ENCODE assay signal across 19 mouse cellular contexts in genomic region chr6:15370827-15371226, GRCm38 (mm10).
DNase-seq lines count a peak whose midpoint lies in the region; ATAC-seq lines count a peak whose summit lies in the region.
"Had no signal": no experiment of that assay in that cellular context is flagged by ENCODE, and none has a peak within 500 bp of the region (broad histone marks: within the 10 kb centered on the region; RNA-seq: fewer than 3 reads in every experiment).

No protein-coding gene starts in this region.

- ATAC-seq in hindbrain, embryonic 13.5 days (ENCODE audit: low FRiP score), result no peak
- no peak for ATAC-seq in hindbrain, embryonic 14.5 days (ENCODE audit: low FRiP score)
- peak; percentile 32; the same call in 1 of the 2 replicates for ATAC-seq in midbrain, embryonic 12.5 days (ENCODE audit: low FRiP score, low read depth)
- ATAC-seq in midbrain, embryonic 16.5 days, result 0 out of 2 replicates have a peak, but pooled peaks have one; percentile 53
- ATAC-seq: forebrain, embryonic 15.5 days; inflammation-experienced regulatory T-cells, adult 6 months had no signal

- H3K9me3 ChIP-seq in hindbrain, embryonic 13.5 days, result no peaks in the 10 kb centered on the region
- H3K9me3 ChIP-seq in hindbrain, embryonic 14.5 days (ENCODE audit: control insufficient read depth, low read length), result no peaks in the 10 kb centered on the region
- H3K9me3 ChIP-seq in embryonic facial prominence, embryonic 10.5 days, result no peaks in the 10 kb centered on the region
- no peaks in the 10 kb centered on the region for H3K9me3 ChIP-seq in midbrain, embryonic 12.5 days
- H3K9me3 ChIP-seq in midbrain, embryonic 16.5 days (replicated peaks; ENCODE audit: control insufficient read depth, low read length, poor library complexity, severe bottlenecking), result no peaks in the 10 kb centered on the region
- H3K9me3 ChIP-seq: embryonic facial prominence, embryonic 13.5 days; forebrain, embryonic 15.5 days; heart, embryonic 13.5 days; hindbrain, embryonic 15.5 days had no signal

- H3K4me3 ChIP-seq in hindbrain, embryonic 13.5 days, result no peak overlapping the region
- no peak overlapping the region for H3K4me3 ChIP-seq in hindbrain, embryonic 14.5 days (replicated peaks; ENCODE audit: low read length)
- H3K4me3 ChIP-seq in embryonic facial prominence, embryonic 10.5 days, result no peak overlapping the region
- H3K4me3 ChIP-seq in midbrain, embryonic 12.5 days, result no peak overlapping the region
- H3K4me3 ChIP-seq in midbrain, embryonic 16.5 days (ENCODE audit: low read depth, low read length), result no peak overlapping the region
- H3K4me3 ChIP-seq: embryonic facial prominence, embryonic 13.5 days; forebrain, embryonic 15.5 days; heart, embryonic 13.5 days; hindbrain, embryonic 15.5 days had no signal

- no peak for DNase-seq in hindbrain, embryonic 14.5 days (ENCODE audit: low spot score)
- no peak for DNase-seq in embryonic facial prominence, embryonic 10.5 days (ENCODE audit: low spot score)
- no peak for DNase-seq in heart, adult 11 months
- no peak for DNase-seq in ovary, adult 18-20 months (ENCODE audit: low spot score)
- DNase-seq in heart, adult 18-20 months, result no peak
- DNase-seq: adrenal gland, adult 8-10 months; cerebellum, adult 11 months; cerebellum, adult 8-10 months; cerebellum, postnatal 25 days; gastrocnemius, postnatal 10 days; heart, postnatal 4 days had no signal

- WGBS in hindbrain, embryonic 13.5 days, result 69% methylated on average over 4 of the region's 4 CpGs
- WGBS in hindbrain, embryonic 14.5 days, result 65% methylated on average over 4 of the region's 4 CpGs
- WGBS in embryonic facial prominence, embryonic 10.5 days, result 81% methylated on average over 4 of the region's 4 CpGs
- WGBS in midbrain, embryonic 12.5 days, result 70% methylated on average over 4 of the region's 4 CpGs
- 62% methylated on average over 4 of the region's 4 CpGs for WGBS in midbrain, embryonic 16.5 days

- no peaks in the 10 kb centered on the region for H3K36me3 ChIP-seq in hindbrain, embryonic 13.5 days
- H3K36me3 ChIP-seq in hindbrain, embryonic 14.5 days (replicated peaks; ENCODE audit: control insufficient read depth, insufficient read depth), result no peaks in the 10 kb centered on the region
- no peaks in the 10 kb centered on the region for H3K36me3 ChIP-seq in embryonic facial prominence, embryonic 10.5 days (replicated peaks)
- no peaks in the 10 kb centered on the region for H3K36me3 ChIP-seq in midbrain, embryonic 12.5 days
- H3K36me3 ChIP-seq in midbrain, embryonic 16.5 days (ENCODE audit: control insufficient read depth, insufficient read depth, low read length), result no peaks in the 10 kb centered on the region
- H3K36me3 ChIP-seq: embryonic facial prominence, embryonic 13.5 days; forebrain, embryonic 15.5 days; heart, embryonic 13.5 days; hindbrain, embryonic 15.5 days had no signal

- H3K27me3 ChIP-seq in hindbrain, embryonic 13.5 days, result no peaks in the 10 kb centered on the region
- no peaks in the 10 kb centered on the region for H3K27me3 ChIP-seq in hindbrain, embryonic 14.5 days (ENCODE audit: control insufficient read depth, insufficient read depth, low read length)
- H3K27me3 ChIP-seq in embryonic facial prominence, embryonic 10.5 days (replicated peaks; ENCODE audit: low read depth, poor library complexity, severe bottlenecking), result no peaks in the 10 kb centered on the region
- H3K27me3 ChIP-seq in midbrain, embryonic 12.5 days, result no peaks in the 10 kb centered on the region
- no peaks in the 10 kb centered on the region for H3K27me3 ChIP-seq in midbrain, embryonic 16.5 days (ENCODE audit: control insufficient read depth, insufficient read depth, low read depth, low read length)
- H3K27me3 ChIP-seq: embryonic facial prominence, embryonic 13.5 days; forebrain, embryonic 15.5 days; heart, embryonic 13.5 days had no signal

- peaks cover 18% of the 10 kb centered on the region for H3K4me1 ChIP-seq in hindbrain, embryonic 13.5 days (replicated peaks)
- 0 out of 2 replicates have a peak, but pooled peaks cover 11% of the 10 kb centered on the region for H3K4me1 ChIP-seq in hindbrain, embryonic 14.5 days (replicated peaks; ENCODE audit: control insufficient read depth, insufficient read depth, low read length)
- H3K4me1 ChIP-seq in embryonic facial prominence, embryonic 10.5 days, result peaks cover 24% of the 10 kb centered on the region
- peaks cover 24% of the 10 kb centered on the region for H3K4me1 ChIP-seq in midbrain, embryonic 12.5 days
- H3K4me1 ChIP-seq in midbrain, embryonic 16.5 days (ENCODE audit: control insufficient read depth, insufficient read depth, low read length), result peaks cover 11% of the 10 kb centered on the region; the same call in 1 of the 2 replicates
- H3K4me1 ChIP-seq: embryonic facial prominence, embryonic 13.5 days; heart, embryonic 13.5 days had no signal

- H3K9ac ChIP-seq in hindbrain, embryonic 13.5 days, result no peak overlapping the region
- no peak overlapping the region for H3K9ac ChIP-seq in hindbrain, embryonic 14.5 days
- H3K9ac ChIP-seq in midbrain, embryonic 12.5 days (replicated peaks), result no peak overlapping the region
- no peak overlapping the region for H3K9ac ChIP-seq in midbrain, embryonic 16.5 days (ENCODE audit: low read depth, low read length)
- H3K9ac ChIP-seq: embryonic facial prominence, embryonic 13.5 days; forebrain, embryonic 15.5 days; heart, embryonic 13.5 days; hindbrain, embryonic 15.5 days had no signal

- peak overlapping the region; percentile 48; the same call in 1 of the 2 replicates for H3K27ac ChIP-seq in hindbrain, embryonic 13.5 days
- no peak overlapping the region for H3K27ac ChIP-seq in hindbrain, embryonic 14.5 days
- H3K27ac ChIP-seq in embryonic facial prominence, embryonic 10.5 days (replicated peaks), result peak overlapping the region; percentile 36; the same call in 1 of the 2 replicates
- H3K27ac ChIP-seq in midbrain, embryonic 12.5 days (replicated peaks), result peak overlapping the region; percentile 66
- H3K27ac ChIP-seq in midbrain, embryonic 16.5 days (ENCODE audit: low read length), result 0 out of 2 replicates have a peak overlapping the region, but pooled peaks have one; percentile 12
- H3K27ac ChIP-seq: embryonic facial prominence, embryonic 13.5 days; heart, embryonic 13.5 days; hindbrain, embryonic 15.5 days had no signal

- no peak overlapping the region for H3K4me2 ChIP-seq in hindbrain, embryonic 13.5 days
- no peak overlapping the region for H3K4me2 ChIP-seq in hindbrain, embryonic 14.5 days (replicated peaks)
- H3K4me2 ChIP-seq in midbrain, embryonic 12.5 days (replicated peaks), result no peak overlapping the region
- no peak overlapping the region for H3K4me2 ChIP-seq in midbrain, embryonic 16.5 days (ENCODE audit: low read length)
- H3K4me2 ChIP-seq: embryonic facial prominence, embryonic 13.5 days; forebrain, embryonic 15.5 days; heart, embryonic 13.5 days; hindbrain, embryonic 15.5 days had no signal

Comparison
In these comparisons a context has a peak if more than half of its experiments do, and no peak if none do; other contexts are left out.
1. ATAC-seq: peak in midbrain, embryonic 12.5 days (single experiment) and midbrain, embryonic 16.5 days (single experiment); none in hindbrain, embryonic 13.5 days (single experiment) and hindbrain, embryonic 14.5 days (single experiment).